Mouse (Mus musculus) forebrain, embryonic 14.5 days (tissue): ENCODE measurements at regions not wholly inside any gene's neighbourhood (a gene's known extent, or its start where the extent isn't known, plus 50 kb on each side); places are given as distances from the start of the nearest gene placed in this dataset.

ENCODE experiments used
- ATAC-seq: fragments of 200-750 bp; cut with Nextera tagmentation; 2 replicates; pipeline ENCODE4 v1.8.0; 2017; ENCODE audit warnings: mild to moderate bottlenecking, moderate library complexity
- DNase-seq: peaks from one replicate; pipeline ENCODE4 v3.0.0-alpha.2; 2015; ENCODE audit warnings: low spot score
- H3K27ac ChIP-seq: fragments of 300-500 bp; sonication (generic); 2 replicates; pipeline ENCODE4 v1.5.1; 2014; ENCODE audit warnings: low read depth, mild to moderate bottlenecking, control low read depth, low read length, moderate library complexity
- H3K27me3 ChIP-seq: fragments of 300-500 bp; sonication (generic); replicated peaks from 2 replicates; pipeline ENCODE4 v1.6.1; 2014; ENCODE audit warnings: low read length, control low read depth, mixed read lengths; ENCODE audit not compliant: control insufficient read depth, insufficient read depth
- H3K36me3 ChIP-seq: fragments of 300-500 bp; sonication (generic); 2 replicates; pipeline ENCODE4 v1.6.1; 2014; ENCODE audit warnings: low read length, control low read depth; ENCODE audit not compliant: control insufficient read depth, insufficient read depth
- H3K4me1 ChIP-seq: fragments of 300-500 bp; sonication (generic); 2 replicates; pipeline ENCODE4 v1.6.1; 2014; ENCODE audit warnings: antibody characterized with exemption, low read length, control low read depth; ENCODE audit not compliant: control insufficient read depth, insufficient read depth
- H3K4me2 ChIP-seq: fragments of 300-500 bp; sonication (generic); 2 replicates; pipeline ENCODE4 v1.6.1; 2014; ENCODE audit warnings: mild to moderate bottlenecking, control low read depth, low read length
- H3K4me3 ChIP-seq: fragments of 300-500 bp; sonication (generic); 2 replicates; pipeline ENCODE4 v1.5.1; 2014; ENCODE audit warnings: low read depth, low read length, control low read depth
- H3K9ac ChIP-seq: fragments of 300-500 bp; sonication (generic); 2 replicates; pipeline ENCODE4 v1.6.1; 2014; ENCODE audit warnings: mild to moderate bottlenecking, low read length, control low read depth, moderate library complexity
- H3K9me3 ChIP-seq: fragments of 300-500 bp; sonication (generic); replicated peaks from 2 replicates; pipeline ENCODE4 v1.6.1; 2016; ENCODE audit warnings: low read length, control low read depth, mixed read lengths; ENCODE audit not compliant: control insufficient read depth
- WGBS: fragments of 180-500 bp; shearing (Covaris S2); extraction: QIAGEN DNeasy Blood & Tissue Kit; methylation state at CpG from one replicate; pipeline ENCODE4 v1.1.7; 2014; 5-methylcytosine and 5-hydroxymethylcytosine counted together

DNA sequence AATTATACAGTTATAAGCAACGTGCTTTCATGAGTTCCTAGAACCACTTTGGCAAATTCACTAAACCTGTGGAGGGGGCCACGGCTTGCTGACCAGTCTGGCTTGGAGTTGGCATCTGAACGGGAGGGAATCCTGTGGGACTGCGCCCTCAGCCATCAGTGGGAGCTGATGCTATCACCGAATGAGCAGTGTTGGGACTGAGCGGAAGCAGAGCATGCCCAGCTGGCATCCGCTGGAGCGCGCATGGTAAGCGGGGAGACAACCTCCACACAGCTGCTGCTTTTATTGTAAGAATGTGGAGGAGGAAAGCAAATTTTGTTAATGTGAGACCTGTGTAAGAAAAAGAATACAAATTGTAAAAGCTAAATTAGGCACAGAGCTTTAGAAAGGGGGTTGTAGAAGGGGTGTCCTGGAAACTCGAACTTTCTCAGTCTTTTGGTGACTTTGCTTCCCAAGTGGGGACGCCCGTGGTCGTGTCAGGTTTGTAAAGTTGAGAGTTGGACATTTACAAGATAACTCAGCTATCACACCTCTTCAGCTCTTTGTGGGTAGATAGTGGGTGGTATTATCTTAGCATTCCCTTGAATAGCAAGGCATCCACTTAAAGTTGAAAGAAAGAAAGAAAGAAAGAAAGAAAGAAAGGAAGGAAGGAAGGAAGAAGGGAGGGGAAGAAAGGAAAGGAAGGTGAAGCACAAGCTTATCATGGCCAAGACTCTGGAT lies 142.2 kb downstream of the Qrsl1 start:
- H3K27me3 ChIP-seq, result no peaks in the 10 kb centered on the region
- no peak overlapping the region for H3K4me3 ChIP-seq
- H3K27ac ChIP-seq, result no peak overlapping the region
- DNase-seq (no peak), ATAC-seq (no peak)
- H3K4me2 ChIP-seq, result no peak overlapping the region
- H3K9me3 ChIP-seq, result no peaks in the 10 kb centered on the region
- 85% methylated on average over 14 of the region's 14 CpGs for WGBS
- no peaks in the 10 kb centered on the region for H3K36me3 ChIP-seq
- H3K4me1 ChIP-seq, result no peaks in the 10 kb centered on the region
- no peak overlapping the region for H3K9ac ChIP-seq

DNA sequence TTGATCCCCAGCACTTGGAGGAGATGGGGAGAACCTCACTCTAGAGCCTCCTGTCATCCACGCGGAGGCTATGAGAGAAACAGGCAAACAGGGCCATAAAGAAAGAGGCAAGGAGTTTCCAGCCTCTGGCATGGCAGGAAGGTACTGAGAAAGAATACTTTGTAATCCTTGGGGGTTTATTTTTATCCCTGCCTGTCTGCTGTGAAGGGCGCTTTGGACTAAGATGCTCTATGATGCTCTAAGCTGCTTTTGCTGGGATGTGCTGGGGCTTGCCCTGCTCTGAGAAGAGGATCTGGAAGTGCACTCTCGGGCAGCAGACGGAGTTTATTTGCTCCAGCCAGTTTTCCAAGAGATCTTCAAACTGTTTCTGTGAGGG lies 141.7 kb downstream of the Qrsl1 start:
- Histone ChIP-seq H3K4me3 (no peak overlapping the region), H3K27ac (no peak overlapping the region), H3K27me3 (no peaks in the 10 kb centered on the region), H3K9me3 (no peaks in the 10 kb centered on the region), H3K36me3 (no peaks in the 10 kb centered on the region), H3K4me1 (no peaks in the 10 kb centered on the region), H3K4me2 (no peak overlapping the region), H3K9ac (no peak overlapping the region)
- DNase-seq (no peak), ATAC-seq (no peak)
- WGBS, result 88% methylated on average over 5 of the region's 5 CpGs

DNA sequence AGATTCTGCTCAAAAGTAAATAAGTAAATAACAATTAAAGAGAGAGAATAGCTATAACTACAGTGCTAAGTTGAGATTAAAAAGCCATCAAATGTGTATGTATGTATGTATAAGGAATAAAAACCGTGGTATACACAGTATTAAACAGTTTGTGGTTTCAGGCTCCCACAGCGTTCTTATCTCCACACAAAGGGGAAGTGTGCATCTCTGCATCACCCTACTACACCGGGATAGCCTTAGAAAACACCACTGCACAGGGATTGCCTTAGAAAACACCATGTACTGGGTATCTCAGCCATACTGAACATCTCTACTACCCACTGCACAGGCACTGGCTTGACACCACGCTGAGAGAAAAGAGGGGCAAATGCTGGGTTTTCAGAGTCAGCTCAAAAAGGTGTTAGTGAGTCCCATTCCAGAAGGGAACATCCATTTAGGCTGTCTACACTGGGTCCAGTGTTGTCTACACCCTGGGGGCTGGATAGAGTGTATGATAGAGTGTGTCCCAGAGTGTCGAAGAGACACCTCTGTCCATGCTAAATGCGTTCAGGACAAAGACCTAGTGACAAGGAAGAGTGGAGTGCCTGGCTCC lies 139.5 kb downstream of the Qrsl1 start:
- WGBS, result 79% methylated on average over 6 of the region's 6 CpGs
- no peak for ATAC-seq
- H3K9me3 ChIP-seq, result no peaks in the 10 kb centered on the region
- H3K4me3 ChIP-seq, result no peak overlapping the region
- no peak overlapping the region for H3K27ac ChIP-seq
- no peak overlapping the region for H3K9ac ChIP-seq
- H3K4me1 ChIP-seq, result no peaks in the 10 kb centered on the region
- no peaks in the 10 kb centered on the region for H3K36me3 ChIP-seq
- DNase-seq, result no peak
- H3K4me2 ChIP-seq, result no peak overlapping the region
- H3K27me3 ChIP-seq, result no peaks in the 10 kb centered on the region

DNA sequence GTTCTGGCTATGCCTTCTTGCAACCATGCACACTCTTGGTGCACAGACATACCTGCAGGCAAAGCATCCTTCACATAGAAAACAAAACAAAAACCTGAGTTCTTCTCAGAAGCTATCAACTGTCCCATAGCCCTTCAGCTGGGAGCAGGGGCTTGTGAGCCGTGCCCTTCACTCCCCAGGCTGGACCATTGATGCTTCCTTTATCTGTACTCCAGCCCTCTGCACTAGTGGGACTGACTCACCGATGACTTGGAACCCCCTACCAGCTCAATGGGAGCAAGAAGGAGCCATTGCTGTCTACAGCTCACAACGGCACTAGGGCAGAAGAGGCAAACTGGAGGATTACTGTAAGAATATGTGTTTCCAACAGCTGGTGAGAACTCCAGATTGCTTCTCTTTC lies 137.0 kb downstream of the Qrsl1 start:
- Histone ChIP-seq H3K36me3 (no peaks in the 10 kb centered on the region), H3K4me1 (no peaks in the 10 kb centered on the region), H3K4me3 (no peak overlapping the region), H3K9ac (no peak overlapping the region), H3K9me3 (no peaks in the 10 kb centered on the region), H3K4me2 (no peak overlapping the region), H3K27ac (no peak overlapping the region), H3K27me3 (no peaks in the 10 kb centered on the region)
- DNase-seq (no peak), ATAC-seq (no peak)
- WGBS, result 87% methylated on average over 3 of the region's 3 CpGs

DNA sequence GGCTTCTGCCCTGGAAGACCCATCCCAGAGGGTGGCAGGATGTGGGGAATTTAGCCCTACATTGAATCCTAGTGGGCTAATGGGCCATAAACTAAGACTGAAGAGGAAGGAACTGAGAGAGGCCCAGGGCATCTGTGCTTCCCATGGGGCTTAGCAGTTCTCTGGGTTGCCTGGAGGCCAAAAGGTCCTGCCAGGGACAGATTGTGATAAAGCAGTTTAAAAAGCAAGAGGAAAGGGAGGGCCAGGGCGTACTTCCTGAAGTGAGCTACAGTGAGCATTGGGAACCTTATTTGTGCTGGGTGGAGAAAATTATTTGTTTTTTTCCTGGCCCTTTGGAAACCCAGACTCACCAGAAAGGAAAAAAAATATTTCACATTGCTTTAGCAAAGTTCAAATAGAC lies 136.3 kb downstream of the Qrsl1 start:
- 100% methylated on average over 1 of the region's 1 CpGs for WGBS
- Histone ChIP-seq H3K9me3 (no peaks in the 10 kb centered on the region), H3K9ac (no peak overlapping the region), H3K36me3 (no peaks in the 10 kb centered on the region), H3K27ac (no peak overlapping the region), H3K4me3 (no peak overlapping the region), H3K4me2 (no peak overlapping the region), H3K4me1 (no peaks in the 10 kb centered on the region), H3K27me3 (no peaks in the 10 kb centered on the region)
- ATAC-seq (no peak), DNase-seq (no peak)

DNA sequence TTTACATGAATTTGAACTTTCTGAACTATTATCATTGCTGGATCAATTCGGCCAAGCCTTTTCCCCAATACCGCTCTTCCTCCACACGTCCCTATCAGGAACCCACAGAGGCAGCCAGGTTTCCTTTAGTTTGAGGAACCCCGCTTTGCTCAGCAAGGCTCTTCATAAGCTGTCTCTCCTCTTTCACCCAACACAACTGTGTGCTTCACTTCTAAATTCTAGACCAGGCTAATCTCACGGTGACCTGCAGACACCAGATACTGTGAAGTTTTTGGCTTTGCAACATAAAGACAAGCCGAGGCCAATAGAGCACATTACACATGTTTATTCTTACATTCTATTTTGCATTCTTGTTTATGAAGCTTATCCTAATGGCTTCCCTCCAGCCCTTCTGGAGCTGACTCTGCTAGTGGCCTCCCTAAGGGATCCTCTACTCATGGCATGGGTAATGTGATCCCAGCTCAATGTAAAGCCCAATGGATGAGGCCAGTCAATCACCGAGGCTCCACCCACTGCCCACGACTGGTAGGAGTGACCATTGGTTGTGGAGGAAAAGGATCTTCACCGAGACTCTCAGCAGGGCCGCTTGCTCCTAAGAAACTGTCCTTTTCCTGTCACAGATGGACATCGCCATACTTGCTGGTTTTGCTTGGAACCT lies 135.6 kb downstream of the Qrsl1 start:
- DNase-seq, result no peak
- Histone ChIP-seq H3K4me1 (no peaks in the 10 kb centered on the region), H3K27ac (no peak overlapping the region), H3K9me3 (no peaks in the 10 kb centered on the region), H3K4me3 (no peak overlapping the region), H3K36me3 (no peaks in the 10 kb centered on the region), H3K4me2 (no peak overlapping the region), H3K9ac (no peak overlapping the region), H3K27me3 (no peaks in the 10 kb centered on the region)
- WGBS, result 76% methylated on average over 11 of the region's 11 CpGs
- no peak for ATAC-seq

DNA sequence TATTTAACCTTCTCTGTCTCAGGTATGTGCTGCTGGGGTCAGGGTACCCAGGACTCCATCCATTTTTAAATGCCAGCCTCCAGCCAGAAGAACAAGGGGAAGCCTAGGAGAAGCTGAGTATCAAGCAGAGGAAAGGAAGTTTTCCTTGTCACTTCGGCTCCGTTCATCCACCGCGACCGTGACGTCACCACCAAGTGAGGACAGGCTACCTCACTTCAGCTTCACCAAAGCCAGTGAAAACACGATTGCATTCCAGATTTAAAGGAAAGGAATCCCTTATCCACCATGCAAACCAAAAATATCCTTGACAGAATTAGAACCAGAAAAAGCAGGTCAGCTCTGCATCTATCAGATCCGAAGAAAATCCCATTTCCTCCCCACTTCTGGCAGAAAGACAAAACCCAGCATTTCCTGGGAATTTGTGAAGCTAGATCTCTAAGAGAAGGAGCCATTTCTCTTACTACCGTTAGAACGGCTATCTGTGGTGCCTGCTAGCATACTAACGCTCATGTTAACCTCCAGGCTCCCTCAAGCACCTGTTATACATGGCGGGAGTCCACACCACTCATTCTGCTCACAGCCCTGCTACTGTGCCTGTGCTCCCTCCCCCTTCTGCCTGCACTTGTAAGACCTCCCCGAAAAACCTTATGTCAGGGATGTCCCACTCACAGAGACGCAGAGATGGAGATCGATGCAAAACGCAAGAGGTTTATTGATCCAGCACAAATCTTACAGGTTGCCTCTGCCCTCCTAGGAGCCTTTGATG lies 133.4 kb downstream of the Qrsl1 start:
- Histone ChIP-seq H3K36me3 (no peaks in the 10 kb centered on the region), H3K4me3 (no peak overlapping the region), H3K4me1 (no peaks in the 10 kb centered on the region), H3K27me3 (no peaks in the 10 kb centered on the region), H3K9me3 (no peaks in the 10 kb centered on the region), H3K9ac (no peak overlapping the region), H3K4me2 (no peak overlapping the region), H3K27ac (no peak overlapping the region)
- ATAC-seq (no peak), DNase-seq (no peak)
- WGBS, result 88% methylated on average over 16 of the region's 16 CpGs

DNA sequence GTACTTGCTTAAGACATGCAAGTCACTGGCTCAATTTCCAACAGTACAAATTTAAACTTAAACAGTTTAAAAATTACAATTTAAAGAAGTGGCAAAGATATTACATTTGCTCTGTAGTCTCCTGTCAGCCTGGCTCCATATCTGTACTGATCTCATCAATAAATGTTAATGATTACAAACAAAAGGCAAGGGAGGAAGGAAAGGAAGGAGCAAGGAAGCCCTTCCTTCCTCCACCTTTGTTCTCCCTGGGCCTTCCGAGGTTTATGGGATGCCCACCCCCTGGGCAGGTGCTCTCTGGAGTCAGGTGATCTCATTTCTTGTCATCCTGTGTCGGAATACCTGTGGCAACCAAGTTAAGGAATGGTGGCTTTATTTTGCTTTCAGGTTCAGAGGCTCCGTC lies 132.5 kb downstream of the Qrsl1 start:
- H3K9ac ChIP-seq, result no peak overlapping the region
- DNase-seq (no peak), ATAC-seq (no peak)
- H3K27me3 ChIP-seq, result no peaks in the 10 kb centered on the region
- H3K4me3 ChIP-seq, result no peak overlapping the region
- no peak overlapping the region for H3K4me2 ChIP-seq
- H3K36me3 ChIP-seq, result no peaks in the 10 kb centered on the region
- H3K27ac ChIP-seq, result no peak overlapping the region
- H3K9me3 ChIP-seq, result no peaks in the 10 kb centered on the region
- WGBS, result 78% methylated on average over 3 of the region's 3 CpGs
- no peaks in the 10 kb centered on the region for H3K4me1 ChIP-seq

DNA sequence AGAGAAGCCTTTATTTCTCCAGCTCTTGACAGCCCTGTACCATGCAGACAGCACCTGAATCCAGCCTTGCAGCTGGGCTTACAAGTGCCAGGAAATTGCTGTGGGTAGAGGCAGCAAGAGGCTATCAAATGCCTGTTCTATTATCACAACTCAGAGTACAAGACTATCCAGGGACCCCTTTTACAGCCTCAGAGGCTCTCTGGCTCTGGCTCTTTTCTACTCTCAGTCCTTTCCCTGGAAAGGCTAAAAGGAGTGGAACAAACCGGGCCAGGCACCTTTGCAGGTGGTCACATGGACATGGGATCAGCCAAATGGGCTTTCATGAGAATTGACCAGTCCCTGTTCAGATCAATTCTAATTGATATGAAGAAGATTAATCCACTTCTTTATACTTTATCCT lies 125.7 kb downstream of the Qrsl1 start:
- no peak for ATAC-seq

More for the DNA sequence above, 125.7 kb downstream of the Qrsl1 start:
- H3K9ac ChIP-seq, result no peak overlapping the region
- H3K36me3 ChIP-seq, result no peaks in the 10 kb centered on the region
- no peak overlapping the region for H3K4me3 ChIP-seq
- no peak for DNase-seq
- no peak overlapping the region for H3K27ac ChIP-seq
- no peaks in the 10 kb centered on the region for H3K9me3 ChIP-seq
- no peaks in the 10 kb centered on the region for H3K4me1 ChIP-seq
- no peaks in the 10 kb centered on the region for H3K27me3 ChIP-seq
- H3K4me2 ChIP-seq, result no peak overlapping the region
- WGBS, result 93% methylated on average over 1 of the region's 1 CpGs
